Mouse (Mus musculus) lung, embryonic 14.5 days (tissue): ENCODE measurements around the gene Guca1b. TPM values are rescaled to one million over a fixed set of nuclear protein-coding genes. Genes with fewer than 3 reads are reported as not detected.

Experiments
- ATAC-seq: fragments of 200-750 bp; cut with Nextera tagmentation; 2 replicates; pipeline ENCODE4 v1.8.0; 2017; ENCODE audit warnings: mild to moderate bottlenecking, moderate TSS enrichment, moderate library complexity; ENCODE audit not compliant: insufficient read depth
- DNase-seq: peaks from one replicate; pipeline ENCODE4 v3.0.0-alpha.2; 2015
- H3K27ac ChIP-seq: fragments of 300-500 bp; sonication (generic); 2 replicates; pipeline ENCODE4 v1.5.1; 2014; ENCODE audit warnings: low read depth, mild to moderate bottlenecking, moderate library complexity
- H3K27me3 ChIP-seq: fragments of 300-500 bp; sonication (generic); 2 replicates; pipeline ENCODE4 v1.6.1; 2014; ENCODE audit warnings: low read length, control low read depth; ENCODE audit not compliant: insufficient read depth
- H3K36me3 ChIP-seq: fragments of 300-500 bp; sonication (generic); 2 replicates; pipeline ENCODE4 v1.6.1; 2014; ENCODE audit warnings: control low read depth; ENCODE audit not compliant: insufficient read depth
- H3K4me1 ChIP-seq: fragments of 300-500 bp; sonication (generic); 2 replicates; pipeline ENCODE4 v1.6.1; 2014; ENCODE audit warnings: antibody characterized with exemption, control low read depth; ENCODE audit not compliant: insufficient read depth
- H3K4me2 ChIP-seq: fragments of 300-500 bp; sonication (generic); 2 replicates; pipeline ENCODE4 v1.6.1; 2014; ENCODE audit warnings: mild to moderate bottlenecking
- H3K4me3 ChIP-seq: fragments of 300-500 bp; sonication (generic); 2 replicates; pipeline ENCODE4 v1.5.1; 2014; ENCODE audit warnings: low read depth, low read length
- H3K9ac ChIP-seq: fragments of 300-500 bp; sonication (generic); 2 replicates; pipeline ENCODE4 v1.6.1; 2014
- H3K9me3 ChIP-seq: fragments of 300-500 bp; sonication (generic); 2 replicates; pipeline ENCODE4 v1.6.1; 2016; ENCODE audit warnings: low read depth, low read length, control low read depth
- CTCF ChIP-seq: IDR thresholded peaks from 2 replicates; pipeline ENCODE4 v1.5.1; 2016; ENCODE audit warnings: antibody characterized with exemption, low read depth
- WGBS: fragments of 180-500 bp; shearing (Covaris S2); extraction: QIAGEN DNeasy Blood & Tissue Kit; methylation state at CpG from one replicate; pipeline ENCODE4 v1.1.7; 2014; 5-methylcytosine and 5-hydroxymethylcytosine counted together
- polyA plus RNA-seq: library from polyadenylated mRNA; unstranded; fragments of >200 nt; fragmentation: Nextera tagmentation; extraction: Ambion mirVana; gene quantifications from 2 replicates; pipeline ENCODE4 v1.2.1, GENCODE M21; 2014

Guca1b gene
- polyA plus RNA-seq, 1 experiment from 2014 or later: 0.41 TPM

GRCm38 (mm10) chr17:47371451-47371850, 13.7 kb upstream of the Guca1b start:
- H3K4me3 ChIP-seq: no peak overlapping the region
- no peaks in the 10 kb centered on the region for H3K9me3 ChIP-seq
- H3K4me2 ChIP-seq: 0 out of 2 replicates have a peak overlapping the region, but pooled peaks have one; percentile 14
- ATAC-seq: peak; percentile 52
- H3K9ac ChIP-seq: no peak overlapping the region
- H3K36me3 ChIP-seq: peaks cover 43% of the 10 kb centered on the region
- no peaks in the 10 kb centered on the region for H3K4me1 ChIP-seq
- no peak overlapping the region for H3K27ac ChIP-seq
- WGBS: 10% methylated on average over 4 of the region's 4 CpGs
- peak; percentile 90 for TF ChIP-seq CTCF
- H3K27me3 ChIP-seq: no peaks in the 10 kb centered on the region
- peak; percentile 88 for DNase-seq

GRCm38 (mm10) chr17:47373991-47374390, 11.2 kb upstream of the Guca1b start:
- ATAC-seq (no peak), DNase-seq (no peak)
- Histone ChIP-seq H3K9me3 (no peaks in the 10 kb centered on the region), H3K27ac (no peak overlapping the region), H3K27me3 (no peaks in the 10 kb centered on the region), H3K36me3 (peaks cover 68% of the 10 kb centered on the region), H3K9ac (no peak overlapping the region), H3K4me1 (no peaks in the 10 kb centered on the region), H3K4me3 (no peak overlapping the region), H3K4me2 (no peak overlapping the region)
- WGBS: 78% methylated on average over 6 of the region's 6 CpGs
- TF ChIP-seq CTCF: no peak

DNA sequence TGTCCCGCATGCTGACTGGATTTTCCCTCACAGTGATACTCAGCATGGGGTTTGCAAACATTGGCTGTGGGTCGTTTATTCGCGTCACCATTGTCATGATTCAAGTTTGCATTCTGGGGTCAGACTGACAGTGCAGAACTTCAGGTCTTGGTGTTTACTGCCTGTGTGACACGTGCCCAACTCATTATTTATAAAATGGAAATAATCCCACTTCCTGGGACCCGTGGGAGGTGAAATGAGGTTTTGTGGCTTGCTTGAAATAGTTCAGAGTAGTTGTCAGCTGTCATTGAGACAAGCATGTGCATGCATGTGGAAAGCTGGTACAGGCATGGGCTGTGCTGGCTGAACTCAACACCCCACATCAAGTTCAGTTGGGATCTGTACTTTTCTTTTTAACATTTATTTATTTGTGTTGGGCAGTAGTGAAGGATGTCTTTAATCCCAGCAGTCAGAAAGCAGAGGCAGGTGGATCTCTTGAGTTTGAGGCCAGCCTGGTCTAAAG, 8.4 kb upstream of the Guca1b start:
- peaks cover 93% of the 10 kb centered on the region for H3K36me3 ChIP-seq
- no peak overlapping the region for H3K9ac ChIP-seq
- no peaks in the 10 kb centered on the region for H3K4me1 ChIP-seq
- 91% methylated on average over 6 of the region's 6 CpGs for WGBS
- no peak overlapping the region for H3K4me2 ChIP-seq
- H3K4me3 ChIP-seq: no peak overlapping the region
- no peak for TF ChIP-seq CTCF
- H3K27ac ChIP-seq: no peak overlapping the region
- ATAC-seq (no peak), DNase-seq (no peak)
- H3K9me3 ChIP-seq: no peaks in the 10 kb centered on the region
- no peaks in the 10 kb centered on the region for H3K27me3 ChIP-seq

DNA sequence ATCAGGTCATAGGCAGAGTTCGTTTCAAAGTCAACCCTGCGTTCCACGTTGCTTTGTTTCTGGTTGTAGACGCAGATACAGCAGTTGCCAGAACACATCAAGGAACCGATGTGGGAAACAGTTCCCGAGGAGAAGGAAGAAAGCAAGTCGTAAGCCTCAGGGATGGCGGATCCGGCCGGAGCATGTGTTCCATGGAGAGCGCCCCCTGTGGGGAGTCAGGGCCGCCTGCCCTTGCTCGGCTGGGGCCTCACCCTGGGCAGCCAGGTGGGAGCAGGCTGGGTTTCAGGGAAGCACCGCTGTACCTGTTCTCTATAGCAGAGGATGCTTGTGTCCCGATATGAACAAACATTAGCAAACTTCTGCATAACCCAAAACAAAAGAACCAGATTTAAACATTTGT, 7.1 kb upstream of the Guca1b start:
- 75% methylated on average over 15 of the region's 15 CpGs for WGBS
- no peaks in the 10 kb centered on the region for H3K4me1 ChIP-seq
- no peak for DNase-seq
- H3K27me3 ChIP-seq: no peaks in the 10 kb centered on the region
- no peak overlapping the region for H3K4me2 ChIP-seq
- H3K4me3 ChIP-seq: no peak overlapping the region
- H3K27ac ChIP-seq: no peak overlapping the region
- no peak overlapping the region for H3K9ac ChIP-seq
- peak; percentile 18; the same call in 1 of the 2 replicates for TF ChIP-seq CTCF
- H3K9me3 ChIP-seq: no peaks in the 10 kb centered on the region
- ATAC-seq: no peak
- peaks cover 82% of the 10 kb centered on the region for H3K36me3 ChIP-seq

GRCm38 (mm10) chr17:47381917-47382316, 3.3 kb upstream of the Guca1b start:
- H3K4me2 ChIP-seq: no peak overlapping the region
- peaks cover 46% of the 10 kb centered on the region for H3K36me3 ChIP-seq
- WGBS: 83% methylated on average over 11 of the region's 11 CpGs
- DNase-seq (no peak), ATAC-seq (no peak)
- H3K9ac ChIP-seq: no peak overlapping the region
- no peak overlapping the region for H3K27ac ChIP-seq
- no peak overlapping the region for H3K4me3 ChIP-seq
- H3K27me3 ChIP-seq: no peaks in the 10 kb centered on the region
- H3K9me3 ChIP-seq: no peaks in the 10 kb centered on the region
- no peaks in the 10 kb centered on the region for H3K4me1 ChIP-seq
- no peak for TF ChIP-seq CTCF

GRCm38 (mm10) chr17:47383266-47383665, 1.9 kb upstream of the Guca1b start:
- Histone ChIP-seq H3K27ac (no peak overlapping the region), H3K36me3 (peaks cover 32% of the 10 kb centered on the region), H3K27me3 (no peaks in the 10 kb centered on the region), H3K4me2 (no peak overlapping the region), H3K4me3 (no peak overlapping the region), H3K4me1 (no peaks in the 10 kb centered on the region), H3K9me3 (no peaks in the 10 kb centered on the region), H3K9ac (no peak overlapping the region)
- 66% methylated on average over 4 of the region's 4 CpGs for WGBS
- ATAC-seq (no peak), DNase-seq (no peak)
- no peak for TF ChIP-seq CTCF

GRCm38 (mm10) chr17:47384064-47384463, 1.1 kb upstream of the Guca1b start:
- 87% methylated on average over 3 of the region's 3 CpGs for WGBS
- Histone ChIP-seq H3K27ac (no peak overlapping the region), H3K4me3 (no peak overlapping the region), H3K36me3 (peaks cover 25% of the 10 kb centered on the region), H3K9ac (no peak overlapping the region), H3K9me3 (no peaks in the 10 kb centered on the region), H3K4me1 (no peaks in the 10 kb centered on the region), H3K27me3 (no peaks in the 10 kb centered on the region), H3K4me2 (no peak overlapping the region)
- peak; percentile 33 for TF ChIP-seq CTCF
- DNase-seq (no peak), ATAC-seq (no peak)

- Histone ChIP-seq H3K9ac (no peak overlapping the region), H3K4me1 (no peaks in the 10 kb centered on the region), H3K4me3 (no peak overlapping the region), H3K27me3 (no peaks in the 10 kb centered on the region), H3K27ac (no peak overlapping the region), H3K36me3 (0 out of 2 replicates have a peak, but pooled peaks cover 2% of the 10 kb centered on the region), H3K9me3 (no peaks in the 10 kb centered on the region), H3K4me2 (no peak overlapping the region)
- WGBS: 64% methylated on average over 4 of the region's 4 CpGs
- TF ChIP-seq CTCF: peak; percentile 79
- ATAC-seq (no peak), DNase-seq (peak; percentile 68)
These were observed 1.5 kb downstream of the Guca1b start for GRCm38 (mm10) chr17:47386649-47387048.
